Mouse (Mus musculus) liver, adult 2 months (tissue): ENCODE data around the gene Tubg2. TPM values are rescaled to one million over a fixed set of nuclear protein-coding genes. Genes with fewer than 3 reads are reported as not detected.

Experiments used
- DNase-seq: peaks from one replicate; pipeline ENCODE4 v3.0.0-alpha.2; 2011; ENCODE audit warnings: low read depth, low spot score; ENCODE audit errors: extremely low read depth
- H3K27ac ChIP-seq: fragments of 200-500 bp; replicated peaks from 2 replicates; pipeline ENCODE4 v1.5.1; 2012; ENCODE audit warnings: low read depth, mild to moderate bottlenecking, control low read depth, inconsistent platforms, low read length; ENCODE audit not compliant: insufficient read depth
- H3K27me3 ChIP-seq: fragments of 200-500 bp; 2 replicates; pipeline ENCODE4 v1.6.1; 2012; ENCODE audit warnings: mild to moderate bottlenecking, moderate library complexity, low read length, inconsistent platforms; ENCODE audit not compliant: control insufficient read depth, insufficient read depth
- H3K36me3 ChIP-seq: fragments of 200-500 bp; 2 replicates; pipeline ENCODE4 v1.6.1; 2012; ENCODE audit warnings: low read length, inconsistent platforms; ENCODE audit not compliant: control insufficient read depth, insufficient read depth
- H3K4me1 ChIP-seq: fragments of 200-500 bp; 2 replicates; pipeline ENCODE4 v1.6.1; 2011; ENCODE audit warnings: low read length; ENCODE audit not compliant: control insufficient read depth, insufficient read depth
- H3K4me3 ChIP-seq: fragments of 200-500 bp; 2 replicates; pipeline ENCODE4 v1.5.1; 2011; ENCODE audit warnings: low read depth, mild to moderate bottlenecking, control low read depth, low read length, moderate library complexity; ENCODE audit not compliant: insufficient read depth
- H3K79me2 ChIP-seq: fragments of 200-500 bp; 2 replicates; pipeline ENCODE4 v1.6.1; 2012; ENCODE audit warnings: inconsistent platforms, mild to moderate bottlenecking, low read length, moderate library complexity; ENCODE audit not compliant: control insufficient read depth, insufficient read depth
- H3K9ac ChIP-seq: fragments of 200-500 bp; 2 replicates; pipeline ENCODE4 v1.6.1; 2012; ENCODE audit warnings: low read depth, mild to moderate bottlenecking, control low read depth, inconsistent platforms, low read length
- CTCF ChIP-seq: fragments of 200-500 bp; IDR thresholded peaks from 2 replicates; pipeline ENCODE4 v1.5.1; 2011; ENCODE audit warnings: low read depth, low read length, control low read depth
- POLR2A ChIP-seq: fragments of 200-500 bp; IDR thresholded peaks from 2 replicates; pipeline ENCODE4 v1.6.1; 2011; ENCODE audit warnings: low read length, control low read depth; ENCODE audit not compliant: insufficient read depth; ENCODE audit errors: extremely low read depth
- WGBS: fragments of 180-500 bp; shearing (Covaris S2); methylation state at CpG from one replicate; pipeline ENCODE4 v1.1.7; 2018; 5-methylcytosine and 5-hydroxymethylcytosine counted together
- polyA plus RNA-seq: library from polyadenylated mRNA; depleted of rRNA; stranded (reverse); fragments of >200 nt; gene quantifications from 2 replicates; pipeline ENCODE4 v1.2.3, GENCODE M21; 2012
- total RNA-seq: library from RNA; depleted of rRNA; stranded (reverse); fragments of >200 nt; gene quantifications from 2 replicates; pipeline ENCODE4 v1.2.3, GENCODE M21; 2014

The Tubg2 gene
- total and polyA plus RNA-seq, 2 experiments = 0.10 TPM; not detected in 1

DNA sequence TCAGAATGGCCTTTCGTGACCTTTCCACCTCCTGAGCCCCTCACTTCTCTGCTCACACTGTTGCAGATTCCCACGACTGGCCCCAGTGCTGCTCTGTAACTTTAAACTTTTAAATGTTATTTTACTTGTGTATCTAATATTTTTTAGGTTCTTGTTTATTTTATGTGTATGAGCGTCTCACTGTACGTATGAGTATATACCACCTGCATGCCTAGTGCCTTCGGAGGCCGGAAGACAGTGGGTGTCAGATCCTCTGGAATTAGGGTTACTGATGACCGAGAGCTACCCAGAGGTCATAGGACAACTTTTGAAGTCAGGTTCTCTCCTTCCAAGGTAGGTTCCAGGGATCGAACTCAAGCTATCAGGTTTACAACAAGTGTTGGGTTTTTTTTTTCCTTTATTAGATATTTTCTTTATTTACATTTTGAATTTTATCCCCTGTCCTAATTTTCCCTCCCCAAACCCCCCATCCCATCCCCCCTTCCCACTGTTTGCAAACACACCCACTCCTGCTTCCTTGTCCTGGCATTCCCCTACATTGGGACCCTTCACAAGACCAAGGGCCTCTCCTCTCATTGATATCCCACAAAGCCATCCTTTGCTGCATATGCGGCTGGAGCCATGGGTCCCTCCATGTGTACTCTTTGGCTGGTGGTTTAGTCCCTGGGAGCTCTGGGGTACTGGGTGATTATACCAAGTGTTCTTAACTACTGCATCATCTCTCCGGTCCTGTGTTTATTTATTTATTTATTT lies 13.3 kb upstream of the Tubg2 start:
- H3K4me3 ChIP-seq = no peak overlapping the region
- peaks cover 8% of the 10 kb centered on the region; the same call in 1 of the 2 replicates for H3K4me1 ChIP-seq
- H3K36me3 ChIP-seq = no peaks in the 10 kb centered on the region
- H3K27me3 ChIP-seq = no peaks in the 10 kb centered on the region
- WGBS = 91% methylated on average over 10 of the region's 10 CpGs
- H3K9ac ChIP-seq = no peak overlapping the region
- no peak for DNase-seq
- TF ChIP-seq POLR2A = no peak
- TF ChIP-seq CTCF = no peak
- H3K27ac ChIP-seq = no peak overlapping the region
- H3K79me2 ChIP-seq = no peaks in the 10 kb centered on the region

DNA sequence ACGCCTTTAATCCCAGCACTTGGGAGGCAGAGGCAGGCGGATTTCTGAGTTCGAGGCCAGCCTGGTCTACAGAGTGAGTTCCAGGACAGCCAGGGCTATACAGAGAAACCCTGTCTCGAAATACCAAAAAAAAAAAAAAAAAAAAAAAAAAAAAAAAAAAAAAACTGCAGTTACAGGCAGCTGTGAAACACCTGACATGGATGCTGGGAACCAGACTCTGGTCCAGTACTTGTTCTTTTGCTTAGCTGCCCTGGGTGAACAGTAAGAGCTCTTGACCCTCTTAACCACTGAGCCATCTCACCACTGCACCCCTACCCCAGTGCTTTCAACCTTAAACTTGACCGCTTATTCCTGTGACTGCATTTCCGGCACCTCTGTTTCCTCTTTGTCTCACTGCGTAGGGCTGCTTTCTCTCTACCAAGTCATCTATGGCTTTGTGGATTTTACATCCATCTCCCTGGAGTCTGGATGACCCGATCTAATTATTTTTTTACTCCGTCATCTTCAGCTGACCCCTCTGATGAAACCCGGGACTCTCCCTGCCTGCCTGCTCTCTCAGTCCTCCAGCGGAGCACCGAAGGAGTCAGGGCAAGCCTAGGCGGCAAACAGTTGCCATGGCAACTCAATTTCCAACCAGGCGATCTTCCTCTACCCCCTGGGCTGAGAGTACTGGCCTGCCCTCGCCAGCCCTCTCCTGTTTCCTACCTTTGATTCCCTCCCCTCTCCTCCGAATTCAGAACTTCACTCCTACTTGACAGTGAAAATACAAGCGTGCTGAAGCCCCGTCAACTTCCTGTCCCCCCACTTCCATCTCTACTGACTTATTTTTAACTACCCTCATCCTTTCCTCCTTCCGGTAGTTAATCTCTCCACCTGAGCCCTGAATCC lies 12.1 kb upstream of the Tubg2 start:
- no peak overlapping the region for H3K27ac ChIP-seq
- H3K4me1 ChIP-seq = peaks cover 8% of the 10 kb centered on the region; the same call in 1 of the 2 replicates
- no peak for TF ChIP-seq POLR2A
- TF ChIP-seq CTCF = no peak
- H3K36me3 ChIP-seq = no peaks in the 10 kb centered on the region
- no peak overlapping the region for H3K4me3 ChIP-seq
- WGBS = 40% methylated on average over 19 of the region's 19 CpGs
- H3K27me3 ChIP-seq = no peaks in the 10 kb centered on the region
- H3K79me2 ChIP-seq = no peaks in the 10 kb centered on the region
- H3K9ac ChIP-seq = 0 out of 2 replicates have a peak overlapping the region, but pooled peaks have one; percentile 3
- DNase-seq = no peak

DNA sequence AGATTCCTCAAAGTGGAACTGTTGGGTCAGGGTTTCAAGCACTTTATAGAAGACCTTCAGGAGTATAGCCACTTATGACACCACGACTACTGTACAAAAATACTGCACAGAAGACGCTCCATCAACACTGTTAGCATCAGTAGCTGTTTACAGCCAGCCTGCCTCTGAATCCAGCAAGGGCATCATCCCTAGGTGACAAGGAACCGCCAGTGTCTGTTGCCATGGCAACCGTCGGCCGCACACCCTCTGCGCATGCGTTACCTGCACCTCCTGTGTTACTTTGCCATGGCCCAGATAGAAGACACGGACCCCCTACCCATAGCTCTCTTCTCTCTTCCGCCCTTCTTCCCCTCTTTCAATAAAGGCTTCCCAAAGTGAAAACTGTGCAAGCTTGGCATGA lies 9.3 kb upstream of the Tubg2 start:
- Histone ChIP-seq H3K36me3 (no peaks in the 10 kb centered on the region), H3K4me1 (no peaks in the 10 kb centered on the region), H3K9ac (no peak overlapping the region), H3K79me2 (no peaks in the 10 kb centered on the region), H3K4me3 (no peak overlapping the region), H3K27ac (no peak overlapping the region), H3K27me3 (no peaks in the 10 kb centered on the region)
- no peak for DNase-seq
- WGBS = 59% methylated on average over 10 of the region's 10 CpGs
- TF ChIP-seq POLR2A = no peak
- no peak for TF ChIP-seq CTCF

DNA sequence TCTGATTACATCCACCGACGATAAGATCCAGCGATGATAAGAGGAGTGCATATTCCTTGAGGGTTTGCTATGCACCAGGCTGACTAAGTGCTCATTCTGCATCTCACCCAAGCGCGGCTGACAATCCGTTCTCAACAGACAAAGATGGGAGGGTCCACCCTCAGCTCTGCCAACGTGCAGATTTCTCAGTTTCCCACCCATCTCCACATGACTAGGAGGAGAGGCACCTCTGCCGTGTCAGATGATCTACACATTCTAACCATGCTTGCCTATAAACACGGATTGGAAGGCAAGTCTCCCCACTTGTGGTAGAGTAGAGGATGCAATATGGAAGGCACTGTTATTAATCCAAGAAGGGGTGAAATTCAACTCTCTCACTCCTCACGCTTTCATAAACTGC lies 7.0 kb upstream of the Tubg2 start:
- no peak for TF ChIP-seq CTCF
- TF ChIP-seq POLR2A = no peak
- H3K27me3 ChIP-seq = no peaks in the 10 kb centered on the region
- no peak overlapping the region for H3K4me3 ChIP-seq
- no peaks in the 10 kb centered on the region for H3K36me3 ChIP-seq
- H3K27ac ChIP-seq = no peak overlapping the region
- H3K79me2 ChIP-seq = no peaks in the 10 kb centered on the region
- H3K9ac ChIP-seq = no peak overlapping the region
- no peak for DNase-seq
- no peaks in the 10 kb centered on the region for H3K4me1 ChIP-seq
- 86% methylated on average over 10 of the region's 10 CpGs for WGBS

DNA sequence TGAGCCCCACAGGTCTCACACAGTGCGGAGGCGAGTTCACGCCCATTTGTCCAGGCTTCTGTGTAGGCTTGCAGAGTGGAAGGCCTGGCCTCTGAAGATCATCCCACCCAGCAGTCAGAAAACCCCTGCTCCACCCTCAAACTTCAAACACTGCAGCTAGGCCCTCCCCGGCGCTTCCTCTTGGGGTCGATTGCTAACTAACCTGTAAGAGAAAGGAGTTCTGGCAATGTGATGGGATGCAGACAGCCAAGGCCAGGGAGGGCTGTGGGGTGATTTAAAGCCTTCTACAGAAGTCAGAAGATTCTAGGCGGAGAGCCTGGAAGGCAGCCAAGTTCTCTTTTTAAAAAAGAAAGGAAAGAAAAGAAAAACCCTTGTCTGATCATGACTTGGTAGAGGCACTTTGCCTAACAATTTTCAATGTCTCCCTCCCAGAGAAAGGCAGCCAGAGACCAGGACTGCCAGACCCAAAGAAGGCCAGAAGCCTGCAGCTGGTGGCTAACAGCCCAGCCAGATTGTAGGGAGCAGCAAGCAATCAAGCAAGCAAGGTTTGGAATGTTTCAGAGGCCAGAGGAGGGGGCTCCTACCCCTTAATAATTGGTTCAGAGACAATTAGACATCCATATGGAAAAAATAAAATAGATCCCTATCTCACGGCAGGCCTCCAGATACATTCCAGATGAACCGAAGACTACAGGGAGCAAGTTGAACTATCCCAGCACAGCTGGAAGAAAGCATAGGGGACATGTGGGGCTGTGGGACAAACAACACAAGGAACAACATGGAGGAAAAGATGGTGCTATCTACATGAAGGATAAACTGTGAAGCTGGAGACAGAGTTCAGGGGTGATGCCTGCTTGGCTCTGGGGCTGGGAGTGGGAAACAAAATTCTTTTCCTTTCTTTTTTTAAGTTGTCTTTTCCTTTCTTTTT lies 6.3 kb upstream of the Tubg2 start:
- no peak overlapping the region for H3K9ac ChIP-seq
- H3K36me3 ChIP-seq = no peaks in the 10 kb centered on the region
- 81% methylated on average over 9 of the region's 9 CpGs for WGBS
- no peak overlapping the region for H3K27ac ChIP-seq
- no peak for DNase-seq
- no peak for TF ChIP-seq CTCF
- no peak for TF ChIP-seq POLR2A
- H3K27me3 ChIP-seq = no peaks in the 10 kb centered on the region
- H3K4me3 ChIP-seq = no peak overlapping the region
- H3K79me2 ChIP-seq = no peaks in the 10 kb centered on the region
- H3K4me1 ChIP-seq = no peaks in the 10 kb centered on the region
